Mouse (Mus musculus) embryonic fibroblast, embryonic 13.5 days (primary cell): ENCODE results near the gene Col4a2.

Experiments
- CTCF ChIP-seq: IDR thresholded peaks from 2 replicates; pipeline ENCODE4 v1.5.1; 2011; ENCODE audit warnings: mild to moderate bottlenecking, control low read depth, low read length, moderate library complexity, borderline replicate concordance; ENCODE audit not compliant: insufficient read depth
- POLR2A ChIP-seq: IDR thresholded peaks from 2 replicates; pipeline ENCODE4 v1.6.1; 2011; ENCODE audit warnings: low read depth, mild to moderate bottlenecking, control low read depth, low read length, moderate library complexity

GRCm38 (mm10) chr8:11394773-11395172, 82.2 kb downstream of the Col4a2 start:
- TF ChIP-seq CTCF (no peak), POLR2A (no peak)
